In the genomic region with DNA sequence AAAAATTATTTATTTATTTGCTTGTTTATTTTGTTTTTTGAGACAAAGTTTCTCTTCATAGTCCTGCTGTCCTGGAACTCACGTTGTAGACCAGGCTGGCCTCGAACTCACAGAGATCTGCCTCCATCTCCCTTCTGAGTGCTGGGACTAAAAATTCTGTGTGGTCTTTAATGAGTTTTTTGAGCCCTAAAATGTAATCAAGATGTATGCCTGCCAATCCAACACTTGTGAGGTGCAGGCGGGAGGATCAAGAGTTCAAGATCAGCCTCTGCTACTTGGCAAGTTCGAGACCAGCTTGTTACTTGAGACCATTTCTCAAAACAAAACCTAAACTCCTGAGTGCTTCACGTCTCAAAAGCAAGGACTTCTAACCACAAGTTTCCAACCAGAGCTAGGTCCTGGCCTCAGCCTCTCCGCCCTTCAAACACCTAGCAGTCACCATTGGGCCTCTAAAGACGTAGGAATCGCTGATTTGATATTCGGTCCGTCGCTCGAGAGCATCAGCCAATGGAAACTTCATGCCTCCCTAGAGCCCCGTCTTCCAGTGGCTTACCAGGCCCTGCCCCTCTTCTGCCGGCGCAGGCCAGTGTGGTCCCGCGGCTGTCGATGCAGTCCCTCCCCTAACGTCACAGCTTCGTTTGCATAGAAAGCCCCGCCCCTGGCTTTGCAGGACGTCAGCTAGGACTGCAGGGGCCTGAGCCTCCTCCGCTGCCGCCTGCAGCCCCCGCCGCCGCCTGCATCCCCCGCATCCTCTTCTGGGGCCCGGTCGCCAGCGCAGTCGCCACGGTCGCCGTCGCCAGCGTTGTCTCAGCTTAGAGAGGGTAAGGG, we compare ENCODE assay signal across 8 mouse cellular contexts. TPM values are rescaled to one million over a fixed set of nuclear protein-coding genes. Genes with fewer than 3 reads are reported as not detected.
A peak's percentile ranks its signal among the peaks of the same experiment; 100 is the strongest.
DNase-seq lines count a peak whose midpoint lies in the region; ATAC-seq and TF ChIP-seq lines count a peak whose summit lies in the region.

Gene Rab3a (plus strand): TSS at position 637 of the 828 bp plus-strand sequence.

- DNase-seq in gastrocnemius, postnatal 10 days, result peak; percentile 89
- DNase-seq in induced T-regulatory cell, adult 2 months (ENCODE audit: low read depth), result peak; percentile 98
- DNase-seq in left cerebral cortex, adult 9 months (ENCODE audit: low spot score in 2 of 2), result peak; percentile 97 to 98
- peak; percentile 93 for DNase-seq in right cerebral cortex, postnatal 14 days
- peak; percentile 90 to 96 for DNase-seq in urinary bladder, postnatal 36 days (ENCODE audit: low spot score in 2 of 2)

- TF ChIP-seq POLR2A in cortical plate, adult 2 months (IDR thresholded peaks at IDR 0.05; ENCODE audit: extremely low read depth, insufficient read depth, low read length), result peak; percentile 70; the same call in 1 of the 2 replicates

- peak; percentile 98 for ATAC-seq in activated CD4-positive, CD25-positive, alpha-beta regulatory T cell, adult 4 months
- ATAC-seq in megakaryocyte progenitor cell, adult 5-6 weeks (replicated peaks; ENCODE audit: poor library complexity), result peak; percentile 90

- TF ChIP-seq CTCF in cortical plate, adult 2 months (IDR thresholded peaks at IDR 0.05; ENCODE audit: extremely low read depth, insufficient read depth, low read length), result no peak

- H3K4me3 ChIP-seq in cortical plate, adult 2 months (ENCODE audit: insufficient read depth, low read length), result peak within 1 kb of the TSS; percentile 86

- peaks cover 6% of the 10 kb centered on the region for H3K4me1 ChIP-seq in cortical plate, adult 2 months (ENCODE audit: control insufficient read depth, insufficient read depth, low read length)

- H3K27ac ChIP-seq in cortical plate, adult 2 months (ENCODE audit: insufficient read depth, low read length), result peak within 1 kb of the TSS; percentile 96

RNA-seq across cellular contexts. Expression of gene Rab3a, which starts in this region (rescaled TPM):
- polyA plus RNA-seq in activated CD4-positive, CD25-positive, alpha-beta regulatory T cell, adult 4 months (2017; shearing (Covaris generic)), result 1 to 10 TPM; 3.8 to 5.4 TPM
- 1,139 and 1,160 TPM in 2 replicates for polyA plus RNA-seq in cortical plate, adult 2 months (2012; rRNA removed)
- 10 to 100 TPM; 44.6 to 50.4 TPM for total RNA-seq in gastrocnemius, postnatal 10 days (2021)
- total RNA-seq in megakaryocyte progenitor cell, adult 5-6 weeks (2015), result 2.6 and 3.6 TPM in 2 replicates
- 2.1 and 6.6 TPM in 2 replicates for total RNA-seq in megakaryocyte progenitor cell, adult 5-6 weeks (2017)

Comparison
In these comparisons a context has a peak if more than half of its experiments do, and no peak if none do; other contexts are left out.
1. Peak in every context shown above with its lines: DNase-seq, ATAC-seq, H3K4me3 ChIP-seq and H3K27ac ChIP-seq.
2. RNA of gene Rab3a (total RNA-seq): 44.6 to 50.4 TPM in gastrocnemius, postnatal 10 days; 2.1 to 6.6 TPM in megakaryocyte progenitor cell, adult 5-6 weeks; every median in the first group is over 4 times any median in the second.
3. RNA of gene Rab3a (polyA plus RNA-seq): 1,139 to 1,160 TPM in cortical plate, adult 2 months; 3.8 to 5.4 TPM in activated CD4-positive, CD25-positive, alpha-beta regulatory T cell, adult 4 months; every median in the first group is over 100 times any median in the second.